Mouse (Mus musculus) cerebellum, postnatal 4 days (tissue): ENCODE measurements around the gene Ccdc40.

Source experiments
- DNase-seq, 2 experiments: peaks; one replicate each; pipeline ENCODE4 v3.0.0; 2022; ENCODE audit warnings: low spot score in 2 of 2, mixed read lengths in 1 of 2

Ccdc40 gene

DNA sequence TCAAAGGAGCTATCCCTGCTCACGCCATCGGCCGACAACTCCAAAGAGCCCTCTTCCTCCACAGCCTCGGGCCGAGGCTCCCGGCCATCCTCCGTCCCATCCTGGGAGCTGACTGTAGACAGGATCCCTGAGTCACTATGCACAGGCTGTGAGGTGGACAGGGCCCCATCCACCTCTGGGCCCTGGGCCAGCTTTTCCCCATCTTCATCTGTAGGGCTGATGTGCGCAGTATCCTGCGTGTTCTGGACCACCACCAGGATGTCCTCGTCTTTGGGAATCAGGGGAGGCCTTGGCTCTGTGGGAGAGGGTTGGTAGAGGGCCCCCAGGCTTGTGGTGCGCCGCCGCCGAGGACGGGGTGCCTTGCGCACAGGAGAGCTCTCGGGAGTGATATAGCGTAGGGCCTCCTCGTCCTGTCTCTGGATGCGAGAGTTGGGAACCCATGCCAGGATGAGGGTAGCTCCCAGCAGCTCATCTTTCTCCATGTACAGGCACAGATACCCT, 19.5 kb upstream of the Ccdc40 start:
- no peak for DNase-seq

DNA sequence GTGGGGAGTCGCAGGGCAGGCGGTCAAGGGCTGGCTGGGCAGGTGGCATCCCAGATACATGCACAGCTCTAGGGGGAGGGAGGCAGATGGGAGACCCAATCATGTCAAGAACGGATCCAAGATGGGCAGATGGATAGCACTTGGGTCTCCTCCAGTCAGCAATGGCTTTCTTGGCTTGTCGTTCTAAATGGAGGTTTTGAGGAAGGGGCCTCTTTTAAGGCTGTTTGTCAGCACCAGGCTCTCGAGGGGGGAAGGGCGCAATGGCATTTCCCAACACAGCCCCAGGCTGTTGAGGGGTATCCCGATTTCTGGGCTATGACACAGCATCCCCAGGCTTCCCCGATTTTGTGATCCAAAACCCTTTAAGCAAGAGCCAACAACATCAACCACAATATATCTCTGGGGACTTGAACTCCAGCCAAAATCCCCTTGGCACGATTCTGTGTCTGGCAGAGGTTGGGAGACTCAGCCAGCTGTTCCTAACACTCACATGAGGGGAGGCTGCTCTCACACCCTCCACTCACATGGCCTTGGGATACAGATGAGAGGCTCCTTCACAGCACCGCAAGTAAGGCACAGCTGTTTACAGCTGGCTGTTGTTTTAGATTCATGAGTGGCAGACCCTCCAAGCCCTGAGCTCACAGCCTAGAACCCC, 18.9 kb upstream of the Ccdc40 start:
- DNase-seq: peak in 1 of 2 experiments; percentile 89

DNA sequence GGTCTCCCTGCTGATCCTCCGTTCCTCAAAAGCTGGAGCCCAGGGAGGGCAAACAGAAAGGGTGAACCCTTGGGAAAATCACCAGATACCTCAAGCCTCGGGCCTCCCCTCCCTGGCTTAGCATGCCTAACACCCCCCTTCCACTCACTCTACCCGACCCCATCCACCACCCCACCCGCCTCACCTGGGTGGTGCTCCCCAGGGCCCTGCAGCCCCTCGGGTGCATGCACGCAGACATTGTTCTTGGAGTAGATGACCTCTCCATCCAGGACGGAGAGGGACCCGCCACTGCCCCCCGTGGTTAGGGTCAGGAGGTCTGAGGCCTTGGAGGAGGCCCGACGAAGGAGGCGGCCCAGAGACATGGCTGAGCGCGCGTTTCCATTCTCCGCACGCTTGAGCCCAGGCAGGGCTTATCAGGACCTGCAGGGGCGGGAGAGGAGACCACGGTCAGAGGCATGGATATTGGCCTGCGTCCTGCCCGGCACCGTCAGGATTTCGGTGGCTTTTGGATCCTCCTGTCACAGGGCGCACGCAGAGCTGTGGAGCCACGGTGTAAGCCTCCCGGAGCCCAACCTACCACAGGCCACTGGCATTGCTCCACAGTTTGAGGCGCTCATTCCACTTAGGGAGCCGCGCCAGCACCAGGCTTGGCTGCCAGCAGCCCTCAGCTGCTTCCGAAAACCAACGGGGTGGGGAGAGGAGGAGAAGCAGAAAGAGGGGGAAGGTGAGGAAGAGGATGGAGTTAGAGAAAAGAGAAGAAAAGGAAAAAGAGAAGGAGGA, 17.9 kb upstream of the Ccdc40 start:
- DNase-seq: peak in 1 of 2 experiments; percentile 88

DNA sequence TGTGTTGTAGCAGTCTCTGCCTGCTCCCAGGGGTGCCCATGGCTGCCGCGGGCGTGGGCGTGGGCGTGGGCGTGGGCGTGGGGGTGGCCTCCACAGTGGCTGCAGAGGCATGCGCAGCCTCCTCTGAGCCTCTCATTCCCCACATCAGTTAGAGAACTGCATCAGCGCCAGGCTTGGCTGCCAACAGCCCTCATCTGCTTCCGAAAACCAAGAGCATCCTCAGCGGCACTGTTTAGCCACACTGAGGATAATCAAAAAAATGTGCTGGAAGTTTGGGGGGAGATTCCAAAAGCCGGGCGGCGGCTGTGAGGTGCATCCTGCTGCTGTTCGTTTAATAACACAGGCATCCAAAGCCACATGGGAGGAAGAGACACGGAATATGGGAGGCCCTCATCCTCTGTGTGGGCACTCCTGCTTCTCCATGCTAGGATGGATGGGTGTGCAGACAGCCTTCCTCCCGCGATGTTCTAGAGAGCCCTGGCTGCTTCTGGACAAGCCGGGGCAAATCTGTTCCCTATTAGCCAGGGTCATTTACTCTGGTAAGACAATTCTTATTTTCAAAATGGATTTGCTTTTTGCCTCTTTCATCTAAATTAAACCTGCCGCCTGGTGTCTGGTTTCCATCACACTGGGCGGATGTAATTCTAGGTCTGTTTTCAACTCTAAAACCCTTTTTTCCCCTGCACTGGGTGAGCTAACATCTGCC, 16.6 kb upstream of the Ccdc40 start:
- no peak for DNase-seq

DNA sequence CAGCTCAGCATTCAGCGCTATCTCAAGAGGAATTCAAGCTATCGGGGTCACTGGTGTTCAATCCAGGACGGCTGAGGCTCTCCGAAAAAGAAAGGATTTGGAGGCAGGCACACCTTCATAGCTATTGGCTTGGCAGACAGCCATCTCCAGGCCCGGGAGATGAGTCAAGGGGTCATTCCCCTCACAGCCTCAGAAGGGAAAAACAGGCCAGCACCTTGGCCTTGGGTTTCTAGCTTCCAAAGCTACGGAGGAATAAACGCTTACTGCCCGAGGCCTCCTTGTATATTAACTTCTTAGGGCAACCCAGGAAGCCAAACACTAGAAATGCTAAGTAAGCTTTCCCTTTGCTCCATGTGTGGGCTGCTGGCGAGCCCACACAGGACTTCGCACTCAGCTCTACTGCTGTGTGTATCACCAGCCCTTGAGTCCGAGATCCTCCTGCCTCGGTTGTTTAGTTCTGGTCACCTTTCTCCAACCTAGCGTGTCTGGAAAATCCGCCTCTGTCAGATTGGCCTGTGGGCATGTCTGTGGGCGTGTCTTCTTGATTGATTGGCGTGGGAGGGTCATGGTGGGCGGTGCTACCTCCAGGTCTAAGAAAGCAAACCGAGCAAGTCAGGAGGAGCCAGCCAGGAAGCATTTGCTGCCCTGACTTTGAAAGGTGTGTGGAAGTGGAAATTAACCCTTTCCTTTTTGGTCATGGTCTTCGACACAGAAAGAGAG, 15.0 kb upstream of the Ccdc40 start:
- no peak for DNase-seq

DNA sequence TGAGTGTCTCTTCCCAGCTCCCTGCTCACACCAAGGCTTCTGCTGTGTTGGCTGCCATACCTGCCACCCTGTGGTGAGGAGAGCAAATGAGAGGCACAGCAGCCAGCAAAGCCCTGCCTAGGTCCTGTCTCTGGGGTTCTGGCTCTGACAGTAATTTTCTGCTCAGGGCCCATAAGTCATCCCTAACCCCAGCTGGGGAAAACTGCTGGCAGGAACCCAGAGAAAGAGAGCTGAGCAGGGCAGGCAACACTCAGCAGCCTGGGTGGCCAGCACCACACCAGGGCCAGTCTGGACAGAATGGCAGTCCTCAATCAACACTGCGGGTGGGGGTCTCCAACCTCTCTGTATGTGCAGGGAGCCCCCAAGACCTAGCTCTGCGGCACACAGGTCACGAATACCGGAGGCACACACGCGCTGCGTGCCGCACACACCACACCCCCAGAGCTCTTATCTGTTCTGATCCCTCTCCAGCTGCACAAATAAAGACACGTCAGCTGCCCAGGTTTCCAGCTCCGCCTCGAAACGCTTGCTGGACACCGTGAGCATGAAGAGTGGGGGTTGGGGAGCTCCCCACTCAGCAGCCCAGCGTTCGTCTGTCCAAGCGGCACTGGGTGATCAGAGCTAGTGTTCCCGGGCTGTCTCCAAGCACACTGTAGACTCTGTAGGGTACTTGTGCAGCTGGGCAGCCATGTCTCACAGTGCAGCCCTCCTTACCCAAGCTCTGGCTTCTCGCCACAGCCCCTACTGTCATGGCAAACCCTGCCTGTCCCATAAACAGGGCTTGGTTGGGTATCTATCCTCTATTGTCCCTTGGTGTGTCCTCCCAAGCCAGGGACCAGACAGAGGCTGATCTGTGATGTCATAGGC, 13.1 kb upstream of the Ccdc40 start:
- DNase-seq: peak in 1 of 2 experiments; percentile 73

DNA sequence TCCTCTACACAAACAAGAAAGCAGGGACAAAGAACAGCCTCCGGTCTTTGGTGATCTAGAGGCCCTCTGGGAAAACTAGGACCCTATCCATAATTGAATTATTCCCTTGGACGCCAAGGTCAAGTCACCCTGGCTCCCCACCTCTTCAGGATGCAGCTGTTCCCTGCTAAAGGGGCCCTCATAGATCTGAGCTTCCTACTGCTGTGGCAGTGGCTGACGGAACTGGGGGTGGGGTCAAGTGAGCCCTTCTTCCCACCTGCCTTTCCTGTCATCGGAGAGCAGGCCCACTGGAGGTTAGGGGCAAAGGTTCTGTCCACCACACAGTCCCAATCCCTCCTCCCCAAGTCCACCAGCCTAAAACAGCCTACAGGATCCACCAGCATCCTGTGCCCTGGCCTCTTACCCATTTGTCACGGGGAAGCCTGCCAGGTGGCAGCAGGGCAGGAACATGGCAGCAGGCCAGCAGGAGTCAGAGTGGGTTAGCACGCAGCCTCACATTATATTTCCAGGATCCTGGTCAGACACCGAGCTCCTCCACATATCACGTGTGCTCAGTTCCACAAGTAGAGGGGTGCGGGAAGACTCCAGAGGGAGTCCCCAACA, 12.4 kb upstream of the Ccdc40 start:
- peak in 1 of 2 experiments; percentile 91 for DNase-seq

DNA sequence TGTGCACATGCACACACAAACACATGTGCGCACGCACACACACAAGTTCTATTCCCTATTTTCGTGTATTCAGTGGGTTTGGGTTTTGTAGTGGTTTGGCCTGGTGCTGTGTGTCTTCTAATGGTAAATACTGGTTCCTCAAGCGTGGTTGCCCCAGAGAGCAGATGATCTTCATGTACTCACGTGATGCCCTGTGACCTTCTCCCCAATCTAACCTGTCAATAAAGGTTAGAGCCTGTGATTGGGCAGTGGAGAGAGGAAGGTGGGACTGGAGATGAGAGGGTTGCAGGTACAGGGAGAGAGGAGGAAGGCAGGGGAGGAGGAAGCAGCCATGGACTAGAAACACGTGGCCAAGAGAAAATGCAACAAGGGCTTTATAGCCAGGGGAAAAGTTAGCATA, 10.5 kb upstream of the Ccdc40 start:
- DNase-seq: no peak

DNA sequence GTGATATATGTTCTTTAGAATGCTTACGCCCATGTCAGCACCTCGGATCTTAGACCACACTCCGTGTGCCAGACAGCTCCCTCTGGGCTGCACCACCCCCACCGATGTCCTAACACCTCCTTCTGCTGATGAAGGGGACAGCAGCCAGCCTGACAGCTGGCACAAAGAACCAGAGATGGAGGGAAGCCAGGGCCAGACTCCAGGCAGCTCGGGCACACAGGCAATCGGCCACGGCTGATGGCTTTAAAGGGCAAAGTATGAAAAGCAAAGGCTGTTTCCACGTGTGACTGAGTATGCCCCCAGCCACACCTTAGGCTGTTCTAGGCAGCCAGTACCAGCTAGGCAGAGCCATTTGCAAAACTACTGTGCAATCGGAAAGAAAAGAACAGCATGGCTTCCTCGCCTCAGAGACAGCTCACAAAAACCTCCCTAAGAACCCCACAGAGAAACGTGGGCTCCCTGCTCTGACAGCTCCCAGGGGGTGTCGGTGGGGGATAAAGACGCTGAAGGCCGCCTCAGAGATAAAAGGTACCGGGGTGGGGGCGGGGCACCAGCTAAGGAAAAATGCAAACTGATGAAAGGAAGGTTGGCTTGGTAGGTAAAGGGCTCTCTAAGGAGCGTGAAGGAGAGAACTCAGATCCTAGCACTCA, 8.4 kb upstream of the Ccdc40 start:
- peak; percentile 63 to 91 for DNase-seq

DNA sequence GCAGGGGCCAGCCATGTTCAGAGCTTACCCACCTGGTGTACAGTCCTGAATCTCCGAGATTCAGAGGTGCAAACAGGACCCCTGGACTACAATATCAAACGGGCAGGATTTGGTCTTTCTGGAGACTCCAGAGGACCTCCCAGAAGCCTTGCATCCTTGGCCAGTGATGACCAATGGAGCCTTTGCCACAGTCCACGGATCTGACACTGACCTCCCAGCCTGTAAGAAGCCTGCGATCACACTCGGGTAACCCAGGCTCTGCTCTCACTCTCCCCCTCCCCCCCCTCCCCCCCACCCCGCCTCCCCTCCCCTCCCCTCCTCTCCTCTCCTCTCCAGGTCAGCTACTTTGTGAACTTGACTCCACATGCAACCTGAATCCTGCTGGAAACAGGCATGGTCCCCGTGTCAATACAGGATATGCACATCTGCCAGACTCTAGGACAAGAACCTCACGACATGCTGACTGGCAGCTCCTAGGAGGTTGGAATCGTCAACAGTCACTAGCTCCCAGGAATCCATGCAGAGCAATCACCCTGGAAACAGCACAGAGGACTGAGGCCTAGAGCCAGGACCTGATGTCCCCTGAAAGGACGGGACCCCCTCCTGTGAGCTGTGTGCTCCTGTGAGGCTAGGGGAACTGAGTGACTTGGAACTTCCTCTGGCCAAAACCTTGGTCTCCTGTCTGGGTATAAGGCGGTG, 6.4 kb upstream of the Ccdc40 start:
- no peak for DNase-seq

DNA sequence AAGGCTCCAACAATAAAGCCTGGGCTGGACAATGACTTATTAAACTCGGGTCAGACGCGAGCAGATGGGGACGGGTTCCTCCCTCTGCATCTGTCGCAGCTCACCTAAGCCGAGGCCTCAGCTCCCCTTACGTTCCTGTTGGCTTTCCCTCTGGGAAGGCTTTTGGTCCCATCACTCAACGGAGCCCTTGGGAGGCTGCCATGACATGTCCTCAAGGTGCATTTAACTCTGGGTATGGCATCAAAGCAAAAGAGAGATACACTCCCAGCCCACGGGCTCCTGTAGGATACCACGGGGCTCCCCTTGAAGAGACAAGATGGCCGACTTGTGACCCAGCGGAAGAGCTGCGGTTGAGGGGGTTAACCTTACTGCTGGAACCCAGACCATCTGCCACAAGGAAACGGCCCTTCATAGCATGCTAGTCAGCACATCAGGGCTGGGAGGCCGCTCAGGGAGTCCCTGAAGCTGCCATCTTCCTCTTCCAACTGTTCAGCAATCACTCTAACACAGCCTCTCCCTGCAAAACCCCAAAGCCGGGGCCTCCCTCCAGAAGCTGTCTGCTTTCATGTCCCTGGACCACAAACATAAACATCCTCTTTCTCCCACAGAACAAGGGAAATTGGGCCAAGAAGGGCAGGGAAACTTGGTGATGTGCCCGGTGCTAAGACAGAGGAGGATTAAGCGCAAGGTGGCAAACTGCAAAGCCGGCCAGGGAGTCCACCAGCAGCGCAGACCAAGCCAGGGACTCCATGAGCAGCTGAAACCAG, 5.1 kb upstream of the Ccdc40 start:
- DNase-seq: peak in 1 of 2 experiments; percentile 53

DNA sequence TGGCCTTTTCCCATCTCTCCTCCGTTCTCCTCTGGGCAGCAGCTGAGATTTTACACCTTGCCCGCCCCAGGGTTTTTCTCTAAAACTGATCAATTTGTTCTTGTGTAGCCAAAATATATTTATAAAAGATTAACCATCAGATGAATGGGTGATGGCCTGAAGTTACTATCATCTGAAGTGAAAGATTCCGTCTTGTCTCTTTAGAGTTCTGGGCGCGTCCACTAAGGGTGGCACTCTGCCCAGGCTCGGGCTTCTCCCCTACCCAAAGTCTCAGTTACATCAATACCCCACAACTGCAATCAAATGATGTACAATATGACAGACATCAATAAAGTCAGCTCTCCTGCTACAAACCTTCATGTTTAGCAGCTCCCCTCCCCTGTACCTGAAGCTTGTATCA, 3.4 kb upstream of the Ccdc40 start:
- DNase-seq: no peak

DNA sequence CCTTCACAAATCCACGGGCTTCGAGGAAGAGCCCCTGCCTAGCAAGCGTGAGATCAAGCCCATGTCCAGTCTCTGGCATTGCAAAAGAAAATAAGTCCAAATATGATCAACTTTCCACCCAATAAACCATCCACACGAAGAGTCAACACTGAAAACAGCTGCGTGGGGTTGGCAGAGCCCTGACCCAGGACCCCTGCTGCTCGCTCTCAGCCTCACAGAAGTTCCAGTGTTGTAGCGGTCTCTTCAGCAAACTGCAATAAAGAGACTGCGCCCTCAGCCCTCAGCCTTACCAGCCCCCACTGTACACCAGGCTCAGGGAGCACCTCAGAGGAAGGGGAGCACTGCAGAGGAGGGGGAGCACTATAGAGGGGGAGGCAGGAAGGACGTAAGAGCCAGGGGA, 2.7 kb upstream of the Ccdc40 start:
- DNase-seq: no peak

DNA sequence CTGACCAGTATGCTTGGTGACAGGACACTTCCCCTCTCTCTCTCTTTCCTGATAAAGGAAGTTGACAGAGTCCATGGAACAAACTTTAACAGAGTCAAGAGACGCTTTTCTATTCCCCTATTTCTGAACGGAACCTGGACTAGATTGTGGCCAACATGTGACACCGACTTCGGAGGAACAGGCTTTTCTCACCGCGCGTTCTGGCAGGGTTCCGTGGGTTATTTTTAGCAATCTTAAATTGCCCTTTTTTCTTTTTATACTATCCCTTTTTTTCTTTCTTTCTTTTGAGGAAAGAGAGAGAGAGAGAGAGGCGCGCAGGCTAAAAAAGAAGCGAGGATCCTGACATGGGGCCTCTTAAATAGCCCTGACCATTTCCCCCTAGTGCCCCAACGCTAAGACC, 781 bp upstream of the Ccdc40 start:
- DNase-seq: no peak

DNA sequence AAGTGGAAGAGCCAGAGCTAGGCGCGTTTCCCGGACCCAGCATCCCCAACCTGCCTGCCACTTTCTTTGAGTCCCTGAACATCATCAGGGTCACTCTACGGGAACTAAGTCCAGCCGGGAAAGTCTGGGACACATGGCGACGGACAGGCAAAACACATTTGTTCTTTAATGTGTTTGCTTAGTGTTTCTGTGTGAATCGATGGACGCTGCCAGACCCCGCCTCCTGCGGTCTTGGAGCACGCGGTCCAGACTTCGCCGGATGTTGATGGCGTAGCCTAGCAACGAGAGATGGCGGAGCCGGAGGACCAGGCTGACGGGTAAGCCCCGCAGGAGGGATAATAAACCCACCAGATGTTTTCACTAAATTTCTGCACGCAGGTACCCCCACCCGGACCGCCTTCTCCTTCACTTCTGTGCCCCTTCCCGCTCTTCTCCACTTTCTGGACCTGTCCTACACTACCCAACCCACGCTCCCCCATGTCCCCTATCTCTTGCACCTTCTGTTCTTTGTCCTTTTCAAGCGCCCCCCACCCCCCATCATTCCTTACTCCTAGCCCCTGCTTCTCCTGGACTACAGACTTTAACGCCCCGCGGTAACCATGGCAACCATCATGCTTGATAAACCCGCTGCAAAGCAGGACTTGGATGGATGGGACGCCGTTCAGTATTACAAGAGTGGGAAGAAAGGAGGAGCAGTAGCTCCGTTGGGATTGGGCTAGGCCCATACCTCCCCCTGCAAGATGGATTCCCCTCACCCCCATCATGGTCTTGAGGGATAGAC, 664 bp downstream of the Ccdc40 start:
- DNase-seq: peak in 1 of 2 experiments; percentile 66

DNA sequence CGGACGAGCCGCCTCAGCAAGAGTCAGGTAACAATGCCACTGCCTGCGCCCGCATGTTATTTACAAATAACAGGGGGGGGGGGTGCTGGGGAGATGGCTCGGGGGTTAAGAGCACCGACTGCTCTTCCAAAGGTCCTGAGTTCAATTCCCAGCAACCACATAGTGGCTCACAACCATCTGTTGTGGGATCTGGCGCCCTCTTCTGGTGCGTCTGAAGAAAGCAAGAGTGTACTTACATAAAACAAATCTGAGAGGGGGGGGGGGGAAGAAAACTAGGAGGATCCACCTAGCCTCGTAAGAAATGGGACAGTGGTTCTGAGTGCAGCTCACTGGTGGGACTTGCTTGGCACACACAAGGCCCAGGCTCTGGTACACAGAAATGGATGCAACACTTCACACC, 6.4 kb downstream of the Ccdc40 start:
- DNase-seq: no peak

DNA sequence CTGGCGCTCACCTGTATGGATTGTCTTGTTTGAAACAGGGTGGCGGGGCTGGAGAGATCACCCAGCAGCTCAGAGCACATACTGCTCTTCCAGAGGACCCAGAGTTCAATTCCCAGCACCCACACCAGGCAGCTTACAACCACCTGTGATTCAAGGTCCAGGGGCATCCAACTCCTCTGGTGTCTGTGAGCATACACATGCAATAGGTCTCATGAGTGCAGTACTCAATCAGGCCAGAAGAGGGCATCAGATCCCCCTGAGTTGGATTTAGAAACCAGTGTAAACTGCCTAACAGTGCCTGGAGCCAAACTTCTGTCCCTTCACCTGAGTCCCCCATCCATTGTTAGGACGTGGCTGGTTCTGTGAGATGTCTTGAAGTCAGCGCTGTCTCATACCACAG, 7.2 kb downstream of the Ccdc40 start:
- peak in 1 of 2 experiments; percentile 80 for DNase-seq

DNA sequence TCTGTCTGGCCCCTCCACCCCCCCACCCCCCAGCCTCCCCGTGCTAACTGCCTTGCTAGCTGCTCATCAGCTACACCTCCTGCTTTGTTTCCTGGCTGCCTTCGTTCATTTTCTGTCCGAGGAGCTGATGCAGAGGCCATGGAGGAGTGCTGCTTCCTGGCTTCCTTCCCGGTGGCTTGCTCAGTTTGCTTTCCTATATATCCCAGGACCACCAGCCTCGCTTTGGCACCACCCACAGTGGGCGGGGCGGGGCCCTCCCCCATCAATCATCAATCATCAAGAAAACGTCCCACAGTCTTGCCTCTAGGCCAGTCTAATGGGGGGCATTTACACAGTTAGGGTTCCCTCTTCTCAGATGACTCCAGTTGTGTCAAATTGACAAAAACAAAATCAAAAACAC, 8.0 kb downstream of the Ccdc40 start:
- no peak for DNase-seq
